Mouse (Mus musculus): ENCODE results near the gene Dennd1a.

- TF ChIP-seq CTCF (IDR thresholded peaks at IDR 0.05; ENCODE audit: extremely low read depth, insufficient read depth, insufficient read length, insufficient replicate concordance) (no peak), POLR2A (IDR thresholded peaks at IDR 0.05; ENCODE audit: low read depth, low read length) (no peak)
These were observed 198.8 kb downstream of the Dennd1a start for GRCm38 (mm10) chr2:38088346-38088745.

Measured in spleen, adult 2 months (tissue).